Mouse (Mus musculus): ENCODE measurements at regions not wholly inside any gene's neighbourhood (a gene's known extent, or its start where the extent isn't known, plus 50 kb on each side); places are given as distances from the start of the nearest gene placed in this dataset.

- no peak overlapping the region for H3K4me2 ChIP-seq (ENCODE audit: low read depth, low read length)
- no peak overlapping the region for H3K9ac ChIP-seq (ENCODE audit: low read depth, low read length)
- peak; percentile 75 for DNase-seq (ENCODE audit: low spot score)
- H3K27me3 ChIP-seq (replicated peaks; ENCODE audit: control insufficient read depth, insufficient read depth, low read length), result no peaks in the 10 kb centered on the region
- no peaks in the 10 kb centered on the region for H3K9me3 ChIP-seq (ENCODE audit: control insufficient read depth, low read length)
- H3K27ac ChIP-seq (replicated peaks; ENCODE audit: low read depth, low read length), result peak overlapping the region; percentile 68
- peaks cover 14% of the 10 kb centered on the region; the same call in 1 of the 2 replicates for H3K4me1 ChIP-seq (ENCODE audit: control insufficient read depth, insufficient read depth, low read length)
- WGBS, result 38% methylated on average over 6 of the region's 6 CpGs
- ATAC-seq (ENCODE audit: low read depth), result no peak
- no peaks in the 10 kb centered on the region for H3K36me3 ChIP-seq (ENCODE audit: control insufficient read depth, insufficient read depth, low read length)
- H3K4me3 ChIP-seq (ENCODE audit: low read depth, low read length), result no peak overlapping the region
Observed at GRCm38 (mm10) chr13:28607551-28608114, 345.9 kb downstream of the Sox4 start.

- DNase-seq (ENCODE audit: low spot score) (no peak), ATAC-seq (ENCODE audit: low read depth) (no peak)
- H3K27ac ChIP-seq (replicated peaks; ENCODE audit: low read depth, low read length), result peak overlapping the region; percentile 68; the same call in 1 of the 2 replicates
- WGBS, result 80% methylated on average over 1 of the region's 1 CpGs
- no peaks in the 10 kb centered on the region for H3K9me3 ChIP-seq (ENCODE audit: control insufficient read depth, low read length)
- no peaks in the 10 kb centered on the region for H3K36me3 ChIP-seq (ENCODE audit: control insufficient read depth, insufficient read depth, low read length)
- no peak overlapping the region for H3K9ac ChIP-seq (ENCODE audit: low read depth, low read length)
- H3K27me3 ChIP-seq (replicated peaks; ENCODE audit: control insufficient read depth, insufficient read depth, low read length), result no peaks in the 10 kb centered on the region
- no peak overlapping the region for H3K4me2 ChIP-seq (ENCODE audit: low read depth, low read length)
- H3K4me1 ChIP-seq (ENCODE audit: control insufficient read depth, insufficient read depth, low read length), result peaks cover 14% of the 10 kb centered on the region; the same call in 1 of the 2 replicates
- H3K4me3 ChIP-seq (ENCODE audit: low read depth, low read length), result no peak overlapping the region
Observed at GRCm38 (mm10) chr13:28606651-28607050, 346.9 kb downstream of the Sox4 start.

GRCm38 (mm10) chr13:28605833-28606232, 347.7 kb downstream of the Sox4 start:
- Histone ChIP-seq H3K36me3 (ENCODE audit: control insufficient read depth, insufficient read depth, low read length) (no peaks in the 10 kb centered on the region), H3K9me3 (ENCODE audit: control insufficient read depth, low read length) (no peaks in the 10 kb centered on the region), H3K27ac (replicated peaks; ENCODE audit: low read depth, low read length) (no peak overlapping the region), H3K4me2 (ENCODE audit: low read depth, low read length) (no peak overlapping the region), H3K9ac (ENCODE audit: low read depth, low read length) (no peak overlapping the region), H3K27me3 (replicated peaks; ENCODE audit: control insufficient read depth, insufficient read depth, low read length) (no peaks in the 10 kb centered on the region), H3K4me3 (ENCODE audit: low read depth, low read length) (no peak overlapping the region), H3K4me1 (ENCODE audit: control insufficient read depth, insufficient read depth, low read length) (peaks cover 14% of the 10 kb centered on the region; the same call in 1 of the 2 replicates)
- WGBS, result 62% methylated on average over 1 of the region's 1 CpGs
- ATAC-seq (ENCODE audit: low read depth) (no peak), DNase-seq (ENCODE audit: low spot score) (peak; percentile 42)

- Histone ChIP-seq H3K27ac (replicated peaks; ENCODE audit: low read depth, low read length) (peak overlapping the region; percentile 13), H3K4me1 (ENCODE audit: control insufficient read depth, insufficient read depth, low read length) (peaks cover 17% of the 10 kb centered on the region; the same call in 1 of the 2 replicates), H3K4me3 (ENCODE audit: low read depth, low read length) (no peak overlapping the region), H3K9me3 (ENCODE audit: control insufficient read depth, low read length) (no peaks in the 10 kb centered on the region), H3K9ac (ENCODE audit: low read depth, low read length) (no peak overlapping the region), H3K27me3 (replicated peaks; ENCODE audit: control insufficient read depth, insufficient read depth, low read length) (no peaks in the 10 kb centered on the region), H3K4me2 (ENCODE audit: low read depth, low read length) (no peak overlapping the region), H3K36me3 (ENCODE audit: control insufficient read depth, insufficient read depth, low read length) (no peaks in the 10 kb centered on the region)
- 20% methylated on average over 6 of the region's 6 CpGs for WGBS
- DNase-seq (ENCODE audit: low spot score) (peak; percentile 91), ATAC-seq (ENCODE audit: low read depth) (peak; percentile 75)
Observed at GRCm38 (mm10) chr13:28604016-28604415, 346.7 kb downstream of the Gm11361 start.

- DNase-seq (ENCODE audit: low spot score) (no peak), ATAC-seq (ENCODE audit: low read depth) (no peak)
- H3K9me3 ChIP-seq (ENCODE audit: control insufficient read depth, low read length), result no peaks in the 10 kb centered on the region
- no peaks in the 10 kb centered on the region for H3K27me3 ChIP-seq (replicated peaks; ENCODE audit: control insufficient read depth, insufficient read depth, low read length)
- H3K4me2 ChIP-seq (ENCODE audit: low read depth, low read length), result no peak overlapping the region
- H3K4me1 ChIP-seq (ENCODE audit: control insufficient read depth, insufficient read depth, low read length), result peaks cover 10% of the 10 kb centered on the region; the same call in 1 of the 2 replicates
- 66% methylated on average over 5 of the region's 5 CpGs for WGBS
- no peak overlapping the region for H3K27ac ChIP-seq (replicated peaks; ENCODE audit: low read depth, low read length)
- H3K36me3 ChIP-seq (ENCODE audit: control insufficient read depth, insufficient read depth, low read length), result no peaks in the 10 kb centered on the region
- no peak overlapping the region for H3K4me3 ChIP-seq (ENCODE audit: low read depth, low read length)
- H3K9ac ChIP-seq (ENCODE audit: low read depth, low read length), result no peak overlapping the region
Observed at GRCm38 (mm10) chr13:28600792-28601191, 343.5 kb downstream of the Gm11361 start.

- WGBS, result 76% methylated on average over 2 of the region's 2 CpGs
- Histone ChIP-seq H3K9me3 (ENCODE audit: control insufficient read depth, low read length) (0 out of 2 replicates have a peak, but pooled peaks cover 5% of the 10 kb centered on the region), H3K4me3 (ENCODE audit: low read depth, low read length) (no peak overlapping the region), H3K4me2 (ENCODE audit: low read depth, low read length) (no peak overlapping the region), H3K27ac (replicated peaks; ENCODE audit: low read depth, low read length) (no peak overlapping the region), H3K27me3 (replicated peaks; ENCODE audit: control insufficient read depth, insufficient read depth, low read length) (no peaks in the 10 kb centered on the region), H3K4me1 (ENCODE audit: control insufficient read depth, insufficient read depth, low read length) (peaks cover 3% of the 10 kb centered on the region; the same call in 1 of the 2 replicates), H3K9ac (ENCODE audit: low read depth, low read length) (no peak overlapping the region), H3K36me3 (ENCODE audit: control insufficient read depth, insufficient read depth, low read length) (0 out of 2 replicates have a peak, but pooled peaks cover 6% of the 10 kb centered on the region)
- ATAC-seq (ENCODE audit: low read depth), result no peak
- DNase-seq (ENCODE audit: low spot score), result no peak
Observed at GRCm38 (mm10) chr13:28596367-28596766, 339.0 kb downstream of the Gm11361 start.

GRCm38 (mm10) chr13:28592176-28592575, 334.8 kb downstream of the Gm11361 start:
- Histone ChIP-seq H3K4me2 (ENCODE audit: low read depth, low read length) (no peak overlapping the region), H3K36me3 (ENCODE audit: control insufficient read depth, insufficient read depth, low read length) (0 out of 2 replicates have a peak, but pooled peaks cover 6% of the 10 kb centered on the region), H3K9me3 (ENCODE audit: control insufficient read depth, low read length) (0 out of 2 replicates have a peak, but pooled peaks cover 5% of the 10 kb centered on the region), H3K9ac (ENCODE audit: low read depth, low read length) (no peak overlapping the region), H3K4me3 (ENCODE audit: low read depth, low read length) (no peak overlapping the region), H3K27ac (replicated peaks; ENCODE audit: low read depth, low read length) (no peak overlapping the region), H3K27me3 (replicated peaks; ENCODE audit: control insufficient read depth, insufficient read depth, low read length) (no peaks in the 10 kb centered on the region), H3K4me1 (ENCODE audit: control insufficient read depth, insufficient read depth, low read length) (no peaks in the 10 kb centered on the region; the same call in 1 of the 2 replicates)
- DNase-seq (ENCODE audit: low spot score) (no peak), ATAC-seq (ENCODE audit: low read depth) (no peak)
- WGBS, result 72% methylated on average over 1 of the region's 1 CpGs

GRCm38 (mm10) chr13:28587977-28588376, 330.6 kb downstream of the Gm11361 start:
- no peak overlapping the region for H3K4me2 ChIP-seq (ENCODE audit: low read depth, low read length)
- DNase-seq (ENCODE audit: low spot score), result no peak
- no peak overlapping the region for H3K4me3 ChIP-seq (ENCODE audit: low read depth, low read length)
- no peak overlapping the region for H3K27ac ChIP-seq (replicated peaks; ENCODE audit: low read depth, low read length)
- H3K4me1 ChIP-seq (ENCODE audit: control insufficient read depth, insufficient read depth, low read length), result no peaks in the 10 kb centered on the region; the same call in 1 of the 2 replicates
- H3K9ac ChIP-seq (ENCODE audit: low read depth, low read length), result no peak overlapping the region
- no peaks in the 10 kb centered on the region for H3K36me3 ChIP-seq (ENCODE audit: control insufficient read depth, insufficient read depth, low read length)
- ATAC-seq (ENCODE audit: low read depth), result no peak
- H3K9me3 ChIP-seq (ENCODE audit: control insufficient read depth, low read length), result no peaks in the 10 kb centered on the region
- 78% methylated on average over 5 of the region's 5 CpGs for WGBS
- H3K27me3 ChIP-seq (replicated peaks; ENCODE audit: control insufficient read depth, insufficient read depth, low read length), result no peaks in the 10 kb centered on the region

- WGBS, result 80% methylated on average over 7 of the region's 7 CpGs
- Histone ChIP-seq H3K27ac (replicated peaks; ENCODE audit: low read depth, low read length) (no peak overlapping the region), H3K9me3 (ENCODE audit: control insufficient read depth, low read length) (no peaks in the 10 kb centered on the region), H3K9ac (ENCODE audit: low read depth, low read length) (no peak overlapping the region), H3K4me3 (ENCODE audit: low read depth, low read length) (no peak overlapping the region), H3K27me3 (replicated peaks; ENCODE audit: control insufficient read depth, insufficient read depth, low read length) (no peaks in the 10 kb centered on the region), H3K4me1 (ENCODE audit: control insufficient read depth, insufficient read depth, low read length) (no peaks in the 10 kb centered on the region), H3K36me3 (ENCODE audit: control insufficient read depth, insufficient read depth, low read length) (no peaks in the 10 kb centered on the region), H3K4me2 (ENCODE audit: low read depth, low read length) (no peak overlapping the region)
- DNase-seq (ENCODE audit: low spot score) (no peak), ATAC-seq (ENCODE audit: low read depth) (no peak)
Observed at GRCm38 (mm10) chr13:28586693-28587092, 329.4 kb downstream of the Gm11361 start.

Measured in embryonic facial prominence, embryonic 14.5 days (tissue).